In genomic region chr1:195232658-195233057, GRCm38 (mm10) we compare ENCODE assay signal across 8 mouse cellular contexts. TPM values are rescaled to one million over a fixed set of nuclear protein-coding genes. Genes with fewer than 3 reads are reported as not detected.
A peak's percentile ranks its signal among the peaks of the same experiment; 100 is the strongest.
DNase-seq lines count a peak whose midpoint lies in the region.

No protein-coding gene starts in this region.

- peak; percentile 51 for DNase-seq in adrenal gland, adult 2 months
- no peak for DNase-seq in adrenal gland, postnatal 4 days (ENCODE audit: low spot score in 2 of 2)
- peak; percentile 68 for DNase-seq in ZHBTc4 (ENCODE audit: low read depth, low spot score)
- peak; percentile 77 for DNase-seq in embryo, embryonic 10 days (ENCODE audit: low spot score)
- DNase-seq in heart, postnatal 10 days: peak; percentile 43 to 63
- DNase-seq in kidney, postnatal 25 days: peak; percentile 32 to 74
- DNase-seq in lung, adult 18-20 months: peak; percentile 13 to 16
- peak; percentile 81 for DNase-seq in retina, embryonic 14.5 days (ENCODE audit: low spot score)

- intact Hi-C loops in heart, postnatal 10 days (cut with DNase I): loop anchor here (5.0 kb wide), 1 partner anchor 100 kb away; the partner anchor contains the start of gene Cr1l

RNA-seq across cellular contexts. Expression of gene Cr2, which starts 56.1 kb away (rescaled TPM):
- 1 to 10 TPM in 1 of 2 experiments, not detected in 1; 1.0 TPM for total RNA-seq in adrenal gland, adult 2 months (2021)
- not detected in 2 replicates for polyA plus RNA-seq in adrenal gland, adult 2 months (2012; rRNA removed)
- total RNA-seq in adrenal gland, postnatal 4 days (2021): under 1 TPM in 1 of 2 experiments, not detected in 1; 0.31 TPM
- under 1 TPM in 1 of 2 experiments, not detected in 1; 0.29 TPM for total RNA-seq in heart, postnatal 10 days (2021)

Comparison
In these comparisons a context has a peak if more than half of its experiments do, and no peak if none do; other contexts are left out.
1. DNase-seq: peak in adrenal gland, adult 2 months (single experiment), ZHBTc4 (single experiment), embryo, embryonic 10 days (single experiment), heart, postnatal 10 days (2 of 2), kidney, postnatal 25 days (2 of 2), lung, adult 18-20 months (2 of 2) and retina, embryonic 14.5 days (single experiment); none in adrenal gland, postnatal 4 days (0 of 2).